Mouse (Mus musculus) C2C12 (cell line): ENCODE measurements at regions not wholly inside any gene's neighbourhood (a gene's known extent, or its start where the extent isn't known, plus 50 kb on each side); places are given as distances from the start of the nearest gene placed in this dataset.

Experiments used
- H3K27me3 ChIP-seq: one replicate; pipeline ENCODE4 v1.6.1; 2011; ENCODE audit not compliant: control insufficient read depth, insufficient read depth, insufficient read length
- H3K36me3 ChIP-seq: one replicate; pipeline ENCODE4 v1.6.1; 2011; ENCODE audit not compliant: control insufficient read depth, insufficient read depth
- H3K4me3 ChIP-seq: one replicate; pipeline ENCODE4 v1.5.1; 2011; ENCODE audit warnings: mild to moderate bottlenecking, control low read depth; ENCODE audit not compliant: poor library complexity, insufficient read depth, severe bottlenecking
- H3K79me2 ChIP-seq: one replicate; pipeline ENCODE4 v1.6.1; 2011; ENCODE audit not compliant: control insufficient read depth, insufficient read depth
- H3K79me3 ChIP-seq: one replicate; pipeline ENCODE4 v1.6.1; 2011; ENCODE audit warnings: low read depth, control low read depth
- H3ac ChIP-seq: one replicate; pipeline ENCODE3; 2011; ENCODE audit warnings: low read depth; ENCODE audit not compliant: control insufficient read depth, insufficient read length
- CEBPB ChIP-seq: IDR thresholded peaks from one replicate; pipeline ENCODE4 v1.6.1; 2011; ENCODE audit warnings: low read depth, mild to moderate bottlenecking, control low read depth, moderate library complexity
- CTCF ChIP-seq: IDR thresholded peaks from one replicate; pipeline ENCODE4 v1.5.1; 2011; ENCODE audit not compliant: control insufficient read depth, insufficient read depth, insufficient read length
- FOSL1 ChIP-seq: IDR thresholded peaks from one replicate; pipeline ENCODE4 v1.8.0; 2011; ENCODE audit warnings: mild to moderate bottlenecking, low read length; ENCODE audit not compliant: poor library complexity, insufficient read depth, severe bottlenecking
- MAX ChIP-seq: IDR thresholded peaks from one replicate; pipeline ENCODE4 v1.6.1; 2011; ENCODE audit warnings: mild to moderate bottlenecking, control low read depth
- MYOD1 ChIP-seq: IDR thresholded peaks from one replicate; pipeline ENCODE4 v1.6.1; 2011; ENCODE audit warnings: low read depth; ENCODE audit not compliant: control insufficient read depth, insufficient read length
- MYOG ChIP-seq: IDR thresholded peaks from one replicate; pipeline ENCODE4 v1.6.1; 2011; ENCODE audit not compliant: control insufficient read depth, insufficient read length; ENCODE audit errors: extremely low read depth
- USF1 ChIP-seq: IDR thresholded peaks from one replicate; pipeline ENCODE4 v1.6.1; 2011; ENCODE audit warnings: low read depth, mild to moderate bottlenecking, control low read depth, moderate library complexity

- Histone ChIP-seq H3K27me3 (no peaks in the 10 kb centered on the region), H3ac (no peak overlapping the region), H3K79me3 (no peaks in the 10 kb centered on the region), H3K4me3 (no peak overlapping the region), H3K79me2 (no peaks in the 10 kb centered on the region), H3K36me3 (no peaks in the 10 kb centered on the region)
- TF ChIP-seq FOSL1 (no peak), CTCF (no peak), MYOG (no peak), MYOD1 (no peak), CEBPB (no peak), MAX (no peak), USF1 (no peak)
These were observed 1284.6 kb upstream of the Cited2 start for GRCm38 (mm10) chr10:16438414-16438813.

DNA sequence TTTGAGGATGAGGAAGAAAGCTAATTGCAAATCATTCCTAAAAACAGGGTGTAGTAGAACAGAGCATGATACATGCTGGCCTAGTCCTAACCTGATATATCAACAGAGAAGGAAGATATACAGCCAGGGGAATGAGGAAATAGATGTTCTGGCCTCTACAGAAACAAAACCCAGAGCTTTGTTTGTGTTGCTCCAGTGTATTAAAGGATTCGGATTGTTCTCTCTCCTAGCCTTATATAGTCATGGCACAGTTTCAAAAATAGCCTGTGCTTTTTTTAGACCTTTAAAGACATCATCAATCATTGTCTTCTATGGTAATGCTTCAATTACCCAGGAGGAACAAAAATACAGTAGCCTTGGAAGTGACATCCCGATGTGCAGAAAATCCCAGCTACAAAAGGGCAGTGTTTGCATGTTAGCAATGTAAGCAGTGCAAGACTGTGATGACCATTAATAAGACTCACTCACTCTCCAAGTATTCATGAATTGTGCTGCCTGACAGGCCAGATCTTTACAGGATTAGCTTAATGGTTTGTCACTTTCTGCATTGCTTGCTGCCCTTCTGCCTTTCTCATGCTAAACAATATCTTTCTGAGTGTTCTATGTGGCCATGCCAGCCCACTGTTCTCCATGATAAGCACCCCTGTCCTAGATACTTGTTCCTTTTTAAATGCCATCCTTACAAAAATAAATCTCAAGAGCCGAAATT lies 1281.9 kb upstream of the Cited2 start:
- H3K4me3 ChIP-seq, result no peak overlapping the region
- no peaks in the 10 kb centered on the region for H3K79me2 ChIP-seq

DNA sequence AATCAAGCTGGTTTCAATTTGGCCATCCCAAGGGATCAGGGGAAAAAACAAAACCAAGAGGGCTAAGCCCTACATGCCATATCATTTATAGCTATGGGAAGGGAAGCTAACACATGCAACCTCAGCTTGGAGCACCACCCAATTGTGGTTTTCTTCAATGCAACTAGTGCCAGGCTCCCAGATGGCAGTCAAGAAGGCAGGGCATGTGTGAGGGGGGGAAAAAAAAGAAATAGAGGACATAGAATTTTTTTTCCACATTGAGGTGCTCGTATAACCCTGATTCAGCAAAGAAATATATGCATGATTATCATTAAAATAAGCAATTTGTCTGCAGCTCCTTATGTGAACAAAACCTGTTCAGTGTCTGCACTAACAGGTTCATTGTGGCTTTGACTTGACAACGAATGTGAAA lies 1281.4 kb upstream of the Cited2 start:
- Histone ChIP-seq H3ac (no peak overlapping the region), H3K79me2 (no peaks in the 10 kb centered on the region), H3K36me3 (no peaks in the 10 kb centered on the region), H3K79me3 (no peaks in the 10 kb centered on the region), H3K27me3 (no peaks in the 10 kb centered on the region), H3K4me3 (no peak overlapping the region)
- TF ChIP-seq MYOD1, result no peak

More for the DNA sequence above, 1281.9 kb upstream of the Cited2 start:
- H3K36me3 ChIP-seq, result no peaks in the 10 kb centered on the region
- H3K79me3 ChIP-seq, result no peaks in the 10 kb centered on the region
- TF ChIP-seq MYOD1 (no peak), MYOG (no peak), FOSL1 (no peak), MAX (no peak), CEBPB (no peak), CTCF (no peak), USF1 (no peak)
- H3ac ChIP-seq, result no peak overlapping the region
- H3K27me3 ChIP-seq, result no peaks in the 10 kb centered on the region

- Histone ChIP-seq H3K36me3 (no peaks in the 10 kb centered on the region), H3K4me3 (no peak overlapping the region), H3K79me2 (no peaks in the 10 kb centered on the region), H3ac (no peak overlapping the region), H3K27me3 (no peaks in the 10 kb centered on the region), H3K79me3 (no peaks in the 10 kb centered on the region)
- TF ChIP-seq MYOD1, result no peak
- TF ChIP-seq MYOG, result no peak
- no peak for TF ChIP-seq FOSL1
- no peak for TF ChIP-seq CEBPB
- TF ChIP-seq CTCF, result no peak
- TF ChIP-seq MAX, result no peak
- no peak for TF ChIP-seq USF1
These were observed 1279.1 kb upstream of the Cited2 start for GRCm38 (mm10) chr10:16443901-16444300.

GRCm38 (mm10) chr10:16467935-16468334 lies 1255.1 kb upstream of the Cited2 start:
- Histone ChIP-seq H3ac (no peak overlapping the region), H3K79me2 (no peaks in the 10 kb centered on the region), H3K36me3 (no peaks in the 10 kb centered on the region), H3K79me3 (no peaks in the 10 kb centered on the region), H3K27me3 (no peaks in the 10 kb centered on the region), H3K4me3 (no peak overlapping the region)
- TF ChIP-seq MYOD1 (no peak), USF1 (no peak), MYOG (no peak), CEBPB (no peak), FOSL1 (no peak), CTCF (no peak), MAX (no peak)

DNA sequence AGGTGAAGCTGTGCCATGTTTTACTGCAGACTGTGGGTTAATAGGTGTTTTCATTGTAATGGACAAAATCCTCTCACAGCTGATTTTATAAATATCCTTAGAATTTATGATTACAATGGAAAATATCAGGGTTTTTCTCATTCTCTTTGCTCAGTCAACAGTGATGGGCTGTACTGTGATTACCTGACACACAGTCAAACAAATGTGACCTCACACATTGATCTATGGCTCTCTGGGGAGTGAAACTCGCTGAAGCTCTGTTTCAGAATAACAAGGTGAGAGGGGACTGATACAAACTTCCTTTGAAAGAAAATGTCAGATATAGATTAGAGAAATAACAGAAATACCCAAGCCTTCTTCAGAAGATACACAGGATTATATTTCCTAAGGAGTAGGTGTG lies 1253.3 kb upstream of the Cited2 start:
- Histone ChIP-seq H3K79me2 (no peaks in the 10 kb centered on the region), H3K79me3 (no peaks in the 10 kb centered on the region), H3K36me3 (no peaks in the 10 kb centered on the region), H3ac (no peak overlapping the region), H3K4me3 (no peak overlapping the region), H3K27me3 (no peaks in the 10 kb centered on the region)
- TF ChIP-seq FOSL1 (no peak), MYOD1 (no peak), MAX (no peak), CEBPB (no peak), CTCF (no peak), USF1 (no peak), MYOG (no peak)
